Mouse (Mus musculus) lung, embryonic 15.5 days (tissue): ENCODE data around the gene Gramd1a. TPM values are rescaled to one million over a fixed set of nuclear protein-coding genes. Genes with fewer than 3 reads are reported as not detected.

Experiments
- ATAC-seq: fragments of 200-750 bp; cut with Nextera tagmentation; 2 replicates; pipeline ENCODE4 v1.8.0; 2017; ENCODE audit warnings: moderate number of reproducible peaks, borderline replicate concordance; ENCODE audit not compliant: low FRiP score, low TSS enrichment; ENCODE audit errors: extremely low read depth
- H3K27ac ChIP-seq: fragments of 300-500 bp; sonication (generic); 2 replicates; pipeline ENCODE4 v1.5.1; 2015; ENCODE audit warnings: moderate library complexity, mild to moderate bottlenecking, inconsistent platforms
- H3K27me3 ChIP-seq: fragments of 300-500 bp; sonication (generic); 2 replicates; pipeline ENCODE4 v1.6.1; 2015; ENCODE audit warnings: inconsistent platforms
- H3K36me3 ChIP-seq: fragments of 300-500 bp; sonication (generic); 2 replicates; pipeline ENCODE4 v1.6.1; 2015; ENCODE audit warnings: inconsistent platforms
- H3K4me1 ChIP-seq: fragments of 300-500 bp; sonication (generic); 2 replicates; pipeline ENCODE4 v1.6.1; 2015; ENCODE audit warnings: inconsistent platforms
- H3K4me2 ChIP-seq: fragments of 300-500 bp; sonication (generic); 2 replicates; pipeline ENCODE4 v1.6.1; 2015; ENCODE audit warnings: inconsistent platforms, mild to moderate bottlenecking, moderate library complexity
- H3K4me3 ChIP-seq: fragments of 300-500 bp; sonication (generic); 2 replicates; pipeline ENCODE4 v1.5.1; 2015; ENCODE audit warnings: mild to moderate bottlenecking, inconsistent platforms
- H3K9ac ChIP-seq: fragments of 300-500 bp; sonication (generic); 2 replicates; pipeline ENCODE4 v1.6.1; 2015; ENCODE audit warnings: inconsistent platforms
- H3K9me3 ChIP-seq: fragments of 300-500 bp; sonication (generic); 2 replicates; pipeline ENCODE4 v1.6.1; 2016; ENCODE audit warnings: inconsistent platforms
- WGBS: fragments of 180-500 bp; shearing (Covaris S2); methylation state at CpG from one replicate; pipeline ENCODE4 v1.1.7; 2015; 5-methylcytosine and 5-hydroxymethylcytosine counted together
- polyA plus RNA-seq: library from polyadenylated mRNA; unstranded; fragments of >200 nt; fragmentation: Nextera tagmentation; extraction: Ambion mirVana; gene quantifications from 2 replicates; pipeline ENCODE4 v1.2.1, GENCODE M21; 2015

Gramd1a gene
- polyA plus RNA-seq, 1 experiment from 2014 or later = 65.5 TPM

- H3K4me1 ChIP-seq = peaks cover 17% of the 10 kb centered on the region
- ATAC-seq = no peak
- no peak overlapping the region for H3K4me3 ChIP-seq
- no peak overlapping the region for H3K4me2 ChIP-seq
- no peak overlapping the region for H3K9ac ChIP-seq
- 90% methylated on average over 7 of the region's 7 CpGs for WGBS
- peaks cover 71% of the 10 kb centered on the region for H3K36me3 ChIP-seq
- H3K27ac ChIP-seq = no peak overlapping the region
- no peaks in the 10 kb centered on the region for H3K9me3 ChIP-seq
- peaks cover 33% of the 10 kb centered on the region for H3K27me3 ChIP-seq
These were observed 25.5 kb downstream of the Gramd1a start for GRCm38 (mm10) chr7:31130197-31130596.

DNA sequence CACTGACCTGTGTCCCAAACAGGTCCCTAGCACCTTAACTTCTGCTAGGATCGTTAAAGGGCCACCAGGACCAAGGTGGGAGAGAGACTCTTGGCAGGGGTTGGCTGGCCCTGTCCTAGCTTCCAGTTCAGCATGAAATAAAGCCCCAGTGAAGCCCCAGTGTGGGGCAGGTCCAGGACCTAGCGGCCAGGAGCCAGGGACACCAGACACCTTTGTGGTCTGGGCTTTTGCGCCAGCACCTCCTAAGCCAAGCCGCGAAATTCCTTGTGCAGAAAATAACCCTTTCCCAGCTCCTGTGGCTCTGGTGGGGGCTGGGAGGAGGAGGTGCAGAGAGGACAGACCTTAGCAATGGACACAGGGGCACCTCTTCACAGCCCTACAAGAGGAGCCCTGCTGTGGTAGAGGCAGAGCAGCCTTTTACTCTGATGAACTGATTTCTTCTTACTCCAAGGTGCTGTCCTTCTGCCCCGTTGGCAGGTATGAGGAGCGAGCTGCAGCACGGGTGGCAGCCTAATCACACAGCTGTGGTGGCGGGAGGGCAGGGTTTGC lies 27.5 kb downstream of the Gramd1a start:
- Histone ChIP-seq H3K27me3 (peaks cover 47% of the 10 kb centered on the region), H3K9ac (no peak overlapping the region), H3K27ac (no peak overlapping the region), H3K4me1 (peaks cover 17% of the 10 kb centered on the region), H3K4me3 (no peak overlapping the region), H3K9me3 (no peaks in the 10 kb centered on the region), H3K4me2 (no peak overlapping the region), H3K36me3 (peaks cover 51% of the 10 kb centered on the region)
- 69% methylated on average over 9 of the region's 9 CpGs for WGBS
- ATAC-seq = no peak

GRCm38 (mm10) chr7:31126851-31127724 lies 28.6 kb downstream of the Gramd1a start, which contains the start of gene Scn1b:
Scn1b (minus strand) TSS chr7:31127003.
- H3K36me3 ChIP-seq = peaks cover 40% of the 10 kb centered on the region
- 1% methylated on average over 30 of the region's 60 CpGs for WGBS
- no peak within 1 kb of the TSS for H3K27ac ChIP-seq
- H3K4me1 ChIP-seq = peaks cover 17% of the 10 kb centered on the region
- peak within 1 kb of the TSS; percentile 99 for H3K4me2 ChIP-seq
- peak; percentile 57; the same call in 1 of the 2 replicates for ATAC-seq
- H3K27me3 ChIP-seq = peaks cover 47% of the 10 kb centered on the region
- H3K4me3 ChIP-seq = peak within 1 kb of the TSS; percentile 56
- H3K9me3 ChIP-seq = no peaks in the 10 kb centered on the region
- peak within 1 kb of the TSS; percentile 32 for H3K9ac ChIP-seq

DNA sequence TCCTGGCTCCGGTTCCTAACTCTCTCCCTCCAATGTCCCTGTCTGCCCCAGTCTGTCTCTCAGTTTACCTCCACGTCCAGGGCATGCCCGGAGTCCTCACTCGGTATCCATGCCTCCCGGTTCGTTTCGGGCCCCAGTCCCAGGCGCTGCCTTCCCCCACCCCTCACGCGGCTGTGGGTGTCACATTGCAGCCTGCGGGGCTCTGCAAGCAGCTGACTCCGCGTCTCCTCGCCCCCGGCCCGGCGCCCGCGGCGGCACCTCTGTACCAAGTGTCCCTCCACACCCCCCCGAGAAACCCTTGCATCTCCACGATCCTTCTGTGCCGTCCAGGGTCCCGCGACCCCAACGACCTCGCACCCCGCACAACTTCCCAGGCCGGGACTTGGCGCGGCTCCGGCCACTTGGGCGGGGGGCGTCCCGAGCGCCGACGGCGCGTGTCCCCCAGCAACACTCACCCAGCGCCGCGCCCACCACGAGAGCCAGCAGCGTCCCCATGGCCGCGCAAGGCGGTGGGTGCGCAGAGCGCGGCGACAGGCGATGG lies 29.4 kb downstream of the Gramd1a start:
- peak overlapping the region; percentile 56 for H3K4me3 ChIP-seq
- H3K4me1 ChIP-seq = peaks cover 17% of the 10 kb centered on the region
- H3K9ac ChIP-seq = peak overlapping the region; percentile 32; the same call in 1 of the 2 replicates
- peak overlapping the region; percentile 99 for H3K4me2 ChIP-seq
- H3K27ac ChIP-seq = no peak overlapping the region
- peaks cover 32% of the 10 kb centered on the region for H3K36me3 ChIP-seq
- under 1% methylated on average over 47 of the region's 53 CpGs for WGBS
- no peaks in the 10 kb centered on the region for H3K9me3 ChIP-seq
- peaks cover 47% of the 10 kb centered on the region for H3K27me3 ChIP-seq
- ATAC-seq = no peak

- Histone ChIP-seq H3K4me3 (no peak overlapping the region), H3K9ac (no peak overlapping the region), H3K27me3 (peaks cover 47% of the 10 kb centered on the region), H3K4me2 (no peak overlapping the region), H3K4me1 (peaks cover 17% of the 10 kb centered on the region), H3K9me3 (no peaks in the 10 kb centered on the region), H3K36me3 (peaks cover 20% of the 10 kb centered on the region), H3K27ac (no peak overlapping the region)
- WGBS = 71% methylated on average over 13 of the region's 13 CpGs
- no peak for ATAC-seq
These were observed 30.6 kb downstream of the Gramd1a start for GRCm38 (mm10) chr7:31125116-31125515.

DNA sequence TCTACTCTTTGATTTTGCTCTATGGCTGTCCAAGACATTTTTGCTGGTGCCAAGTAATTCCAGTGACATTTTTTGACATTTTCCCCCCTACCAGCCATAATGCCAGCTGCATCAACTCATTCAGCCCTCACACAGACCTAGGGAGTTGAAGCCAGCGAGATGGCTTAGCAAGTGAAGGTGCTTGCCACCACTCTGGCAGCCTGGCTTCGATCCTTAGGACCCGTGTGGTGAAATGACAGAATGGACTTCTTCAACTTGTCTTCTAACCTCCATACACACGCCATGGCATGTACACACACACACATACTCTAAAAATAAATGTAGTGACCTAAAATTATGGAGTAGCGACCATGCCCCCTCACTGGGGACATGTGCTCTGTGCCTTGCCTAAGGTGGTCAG lies 31.3 kb downstream of the Gramd1a start:
- Histone ChIP-seq H3K27me3 (peaks cover 47% of the 10 kb centered on the region), H3K4me3 (no peak overlapping the region), H3K9ac (no peak overlapping the region), H3K9me3 (no peaks in the 10 kb centered on the region), H3K27ac (no peak overlapping the region), H3K36me3 (peaks cover 13% of the 10 kb centered on the region), H3K4me1 (peaks cover 17% of the 10 kb centered on the region), H3K4me2 (no peak overlapping the region)
- no peak for ATAC-seq
- WGBS = 76% methylated on average over 5 of the region's 5 CpGs

DNA sequence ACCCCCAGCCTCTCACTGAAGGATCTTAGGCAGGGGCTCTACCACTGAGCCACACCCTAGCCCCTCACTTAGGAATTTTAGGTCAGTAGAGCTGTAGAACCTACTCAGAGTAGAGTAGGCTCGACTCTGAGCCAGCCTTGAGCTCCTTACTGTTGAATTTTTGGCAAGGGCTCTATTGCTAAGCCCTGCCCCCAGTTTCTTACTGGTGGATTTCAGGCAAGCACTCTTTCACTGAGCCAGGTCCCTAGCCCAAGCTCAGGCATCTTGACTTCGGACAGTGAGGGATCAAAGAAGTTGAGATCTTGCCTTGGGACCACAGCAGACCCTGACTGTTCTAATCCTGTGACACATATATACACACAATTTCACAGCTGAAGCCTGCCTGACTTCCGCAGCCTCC lies 32.0 kb downstream of the Gramd1a start:
- H3K27me3 ChIP-seq = peaks cover 47% of the 10 kb centered on the region
- H3K27ac ChIP-seq = no peak overlapping the region
- H3K4me1 ChIP-seq = peaks cover 17% of the 10 kb centered on the region
- no peak for ATAC-seq
- H3K9ac ChIP-seq = no peak overlapping the region
- 64% methylated on average over 3 of the region's 3 CpGs for WGBS
- H3K4me3 ChIP-seq = no peak overlapping the region
- H3K36me3 ChIP-seq = peaks cover 6% of the 10 kb centered on the region; the same call in 1 of the 2 replicates
- no peaks in the 10 kb centered on the region for H3K9me3 ChIP-seq
- H3K4me2 ChIP-seq = no peak overlapping the region

DNA sequence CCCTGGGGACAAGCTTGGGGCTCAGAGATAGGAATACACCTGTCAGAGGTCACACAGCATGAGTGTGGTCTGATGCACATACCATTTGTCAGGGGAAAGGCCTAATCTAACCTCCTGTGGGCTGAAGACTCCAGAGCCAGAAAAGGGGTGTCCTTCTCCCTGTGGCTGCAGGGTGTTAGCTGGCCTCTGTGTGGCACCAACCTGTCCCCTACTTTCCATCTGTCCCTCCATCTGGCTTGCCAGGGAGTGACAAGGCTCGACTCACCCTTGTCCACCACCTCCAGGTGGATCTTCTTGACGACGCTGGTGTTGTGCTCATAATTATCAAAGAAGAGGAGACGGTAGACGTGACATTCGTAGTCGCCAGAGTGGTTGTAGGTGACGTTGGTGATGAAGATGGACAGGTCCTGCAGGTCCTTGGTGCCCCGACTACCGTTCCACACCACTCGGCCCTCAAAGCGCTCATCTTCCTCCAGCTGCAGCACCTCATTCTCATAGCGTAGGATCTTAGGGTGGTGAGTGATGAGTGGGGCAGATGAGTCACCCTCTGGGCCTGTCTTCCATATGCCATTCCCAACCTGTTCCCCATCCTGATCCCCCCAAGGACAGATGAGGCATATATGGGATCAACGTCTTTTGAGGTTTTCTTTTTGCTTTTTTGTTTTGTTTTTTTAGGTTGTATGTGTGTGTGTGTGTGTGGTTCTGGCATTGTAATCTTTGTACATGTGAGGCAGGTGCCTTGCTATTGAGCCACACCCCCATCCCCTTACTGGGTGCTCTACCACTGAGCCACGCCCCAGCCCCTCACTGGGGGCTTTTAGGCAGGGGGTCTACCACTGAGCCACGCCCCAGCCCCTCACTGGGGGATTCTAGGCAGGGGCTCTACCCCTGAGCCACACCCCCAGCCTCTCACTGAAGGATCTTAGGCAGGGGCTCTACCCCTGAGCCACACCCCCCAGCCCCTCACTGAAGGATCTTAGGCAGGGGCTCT lies 32.8 kb downstream of the Gramd1a start:
- no peak overlapping the region for H3K4me3 ChIP-seq
- WGBS = 81% methylated on average over 16 of the region's 16 CpGs
- no peak overlapping the region for H3K9ac ChIP-seq
- no peak overlapping the region for H3K4me2 ChIP-seq
- no peaks in the 10 kb centered on the region for H3K9me3 ChIP-seq
- peaks cover 42% of the 10 kb centered on the region for H3K27me3 ChIP-seq
- H3K36me3 ChIP-seq = no peaks in the 10 kb centered on the region
- ATAC-seq = no peak
- no peak overlapping the region for H3K27ac ChIP-seq
- H3K4me1 ChIP-seq = peaks cover 17% of the 10 kb centered on the region

DNA sequence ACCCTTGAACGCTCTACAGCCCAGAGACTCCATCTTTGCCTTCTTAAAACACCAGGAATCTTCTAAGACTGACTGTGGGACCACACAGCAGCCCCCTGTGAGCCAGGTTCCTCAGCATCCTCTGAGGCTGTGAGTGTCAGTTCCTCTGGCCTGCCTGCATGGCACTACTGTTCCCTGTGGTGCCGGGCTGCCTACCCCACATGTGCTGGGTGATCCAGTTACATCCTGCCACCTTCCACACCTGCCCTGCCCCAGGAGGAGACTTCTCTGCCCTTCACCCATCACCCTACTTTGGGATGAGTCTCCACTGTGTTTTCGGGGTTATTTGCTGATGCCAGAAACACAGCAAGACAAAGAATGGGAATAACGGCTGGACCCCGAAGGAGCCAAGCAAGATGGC lies 36.1 kb downstream of the Gramd1a start:
- Histone ChIP-seq H3K27ac (no peak overlapping the region), H3K27me3 (peaks cover 9% of the 10 kb centered on the region; the same call in 1 of the 2 replicates), H3K4me1 (peaks cover 17% of the 10 kb centered on the region), H3K4me2 (no peak overlapping the region), H3K9ac (no peak overlapping the region), H3K36me3 (no peaks in the 10 kb centered on the region), H3K4me3 (no peak overlapping the region), H3K9me3 (no peaks in the 10 kb centered on the region)
- no peak for ATAC-seq
- WGBS = 80% methylated on average over 5 of the region's 5 CpGs

DNA sequence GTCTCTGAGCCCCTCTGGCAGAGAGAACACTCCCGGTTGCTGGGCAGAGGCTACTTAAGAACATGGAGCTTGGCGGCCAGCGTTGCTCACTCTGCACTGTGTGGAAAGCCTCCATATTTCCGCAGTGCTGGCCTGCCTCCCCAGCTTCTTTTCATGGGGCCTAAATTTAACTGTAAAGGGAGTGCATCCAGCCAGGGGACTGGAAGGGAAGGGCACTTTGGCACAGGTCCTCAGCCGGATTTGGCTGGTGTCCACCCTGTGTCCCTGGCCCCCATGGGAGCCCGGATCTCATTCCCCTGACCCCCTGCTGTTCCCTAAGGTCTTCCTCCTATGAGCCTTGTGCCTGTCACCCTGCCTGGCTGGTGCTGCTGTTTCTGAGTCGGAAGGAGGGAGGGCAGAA lies 37.2 kb downstream of the Gramd1a start:
- no peaks in the 10 kb centered on the region for H3K27me3 ChIP-seq
- no peak for ATAC-seq
- H3K4me3 ChIP-seq = no peak overlapping the region
- no peak overlapping the region for H3K27ac ChIP-seq
- WGBS = 74% methylated on average over 7 of the region's 7 CpGs
- no peak overlapping the region for H3K4me2 ChIP-seq
- H3K9me3 ChIP-seq = no peaks in the 10 kb centered on the region
- H3K4me1 ChIP-seq = peaks cover 22% of the 10 kb centered on the region
- H3K36me3 ChIP-seq = no peaks in the 10 kb centered on the region
- no peak overlapping the region for H3K9ac ChIP-seq

DNA sequence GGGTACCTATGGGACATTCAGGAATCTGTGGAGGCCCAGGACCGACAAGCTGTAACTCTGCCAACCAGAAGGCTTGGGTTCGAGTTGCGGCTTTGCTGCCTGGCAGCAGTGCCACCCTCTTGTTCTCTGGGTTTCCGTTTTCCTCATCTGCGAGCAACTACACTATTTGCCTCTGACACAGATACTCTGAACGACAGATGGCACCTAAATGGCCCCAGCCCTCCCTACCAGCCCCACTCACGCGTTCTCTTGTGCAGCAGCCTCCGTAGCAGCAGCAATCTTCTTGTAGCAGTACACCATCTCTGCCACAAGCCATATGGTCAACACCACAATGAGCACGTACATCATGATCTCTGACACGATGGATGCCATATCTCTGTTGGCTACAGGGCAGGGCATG lies 38.2 kb downstream of the Gramd1a start:
- H3K27me3 ChIP-seq = no peaks in the 10 kb centered on the region
- no peak overlapping the region for H3K4me2 ChIP-seq
- no peak for ATAC-seq
- no peaks in the 10 kb centered on the region for H3K36me3 ChIP-seq
- H3K9me3 ChIP-seq = no peaks in the 10 kb centered on the region
- no peak overlapping the region for H3K4me3 ChIP-seq
- H3K4me1 ChIP-seq = peaks cover 22% of the 10 kb centered on the region
- WGBS = 80% methylated on average over 11 of the region's 11 CpGs
- H3K9ac ChIP-seq = no peak overlapping the region
- H3K27ac ChIP-seq = no peak overlapping the region
